In genomic region chr1:34438381-34439051, GRCm38 (mm10) we compare ENCODE assay signal across 7 mouse cellular contexts. TPM values are rescaled to one million over a fixed set of nuclear protein-coding genes. Genes with fewer than 3 reads are reported as not detected.
A peak's percentile ranks its signal among the peaks of the same experiment; 100 is the strongest.
DNase-seq lines count a peak whose midpoint lies in the region; ATAC-seq and TF ChIP-seq lines count a peak whose summit lies in the region.

No protein-coding gene starts in this region.

- H3K4me1 ChIP-seq in neural tube, embryonic 11.5 days (ENCODE audit: control insufficient read depth, insufficient read depth, low read length) = 0 out of 2 replicates have a peak, but pooled peaks cover 2% of the 10 kb centered on the region
- no peaks in the 10 kb centered on the region for H3K4me1 ChIP-seq in embryonic fibroblast, embryonic 13.5 days (ENCODE audit: control insufficient read depth, insufficient read depth, low read length)
- peaks cover 4% of the 10 kb centered on the region; the same call in 1 of the 2 replicates for H3K4me1 ChIP-seq in limb, embryonic 11.5 days (ENCODE audit: control insufficient read depth, insufficient read depth, low read length)
- H3K4me1 ChIP-seq in stomach, embryonic 14.5 days (ENCODE audit: control insufficient read depth, insufficient read depth, low read length) = peaks cover 5% of the 10 kb centered on the region; the same call in 1 of the 2 replicates

- H3K27me3 ChIP-seq in neural tube, embryonic 11.5 days (ENCODE audit: control insufficient read depth, insufficient read depth, low read length) = no peaks in the 10 kb centered on the region
- H3K27me3 ChIP-seq in limb, embryonic 11.5 days (ENCODE audit: control insufficient read depth, insufficient read depth, low read length) = no peaks in the 10 kb centered on the region
- no peaks in the 10 kb centered on the region for H3K27me3 ChIP-seq in stomach, embryonic 14.5 days (ENCODE audit: control insufficient read depth, insufficient read depth, low read length)

- H3K4me2 ChIP-seq in neural tube, embryonic 11.5 days (ENCODE audit: low read depth) = peak overlapping the region; percentile 64
- peak overlapping the region; percentile 56 for H3K4me2 ChIP-seq in limb, embryonic 11.5 days (ENCODE audit: low read depth, severe bottlenecking)
- H3K4me2 ChIP-seq in stomach, embryonic 14.5 days (replicated peaks; ENCODE audit: low read depth, low read length) = peak overlapping the region; percentile 66

- no peak for TF ChIP-seq POLR2A in embryonic fibroblast, embryonic 13.5 days (IDR thresholded peaks at IDR 0.05; ENCODE audit: low read depth, low read length)

- no peak for DNase-seq in neural tube, embryonic 11.5 days (ENCODE audit: low spot score)
- DNase-seq in neural tube, embryonic 10.5 days (ENCODE audit: extremely low spot score, low spot score) = no peak
- DNase-seq in limb, embryonic 11.5 days (ENCODE audit: low spot score) = no peak
- DNase-seq in cerebellum, postnatal 10 days = no peak

- H3K36me3 ChIP-seq in neural tube, embryonic 11.5 days (ENCODE audit: control insufficient read depth, insufficient read depth, low read length) = peaks cover 6% of the 10 kb centered on the region
- H3K36me3 ChIP-seq in limb, embryonic 11.5 days (ENCODE audit: control insufficient read depth, insufficient read depth, low read length) = peaks cover 9% of the 10 kb centered on the region
- H3K36me3 ChIP-seq in stomach, embryonic 14.5 days (ENCODE audit: control insufficient read depth, insufficient read depth, low read length) = peaks cover 16% of the 10 kb centered on the region

- peak overlapping the region; percentile 19; the same call in 1 of the 2 replicates for H3K9ac ChIP-seq in neural tube, embryonic 11.5 days (ENCODE audit: low read length)
- H3K9ac ChIP-seq in limb, embryonic 11.5 days (ENCODE audit: low read length) = no peak overlapping the region
- peak overlapping the region; percentile 42; the same call in 1 of the 2 replicates for H3K9ac ChIP-seq in stomach, embryonic 14.5 days (replicated peaks; ENCODE audit: low read depth, low read length)

- H3K9me3 ChIP-seq in neural tube, embryonic 11.5 days (ENCODE audit: control insufficient read depth, low read length) = no peaks in the 10 kb centered on the region
- H3K9me3 ChIP-seq in limb, embryonic 11.5 days (ENCODE audit: control insufficient read depth, low read length) = no peaks in the 10 kb centered on the region
- no peaks in the 10 kb centered on the region for H3K9me3 ChIP-seq in stomach, embryonic 14.5 days (ENCODE audit: control insufficient read depth, low read depth, low read length)

- 48% methylated on average over 14 of the region's 20 CpGs for WGBS in neural tube, embryonic 11.5 days
- 37% methylated on average over 18 of the region's 20 CpGs for WGBS in limb, embryonic 11.5 days
- 43% methylated on average over 15 of the region's 20 CpGs for WGBS in stomach, embryonic 14.5 days

- ATAC-seq in neural tube, embryonic 11.5 days (ENCODE audit: insufficient read depth, low FRiP score, low TSS enrichment) = no peak
- no peak for ATAC-seq in limb, embryonic 11.5 days (ENCODE audit: insufficient number of reproducible peaks, low FRiP score, low TSS enrichment, low read depth)
- no peak for ATAC-seq in stomach, embryonic 14.5 days (ENCODE audit: insufficient number of reproducible peaks, insufficient read depth, low FRiP score, low read depth)
- no peak for ATAC-seq in inflammation-experienced regulatory T-cells, adult 6 months

- peak overlapping the region; percentile 71 for H3K4me3 ChIP-seq in neural tube, embryonic 11.5 days (ENCODE audit: low read depth, low read length)
- H3K4me3 ChIP-seq in embryonic fibroblast, embryonic 13.5 days (ENCODE audit: insufficient read depth, low read length) = peak overlapping the region; percentile 68
- H3K4me3 ChIP-seq in limb, embryonic 11.5 days (ENCODE audit: low read depth, low read length) = peak overlapping the region; percentile 72
- peak overlapping the region; percentile 71 for H3K4me3 ChIP-seq in stomach, embryonic 14.5 days (ENCODE audit: low read depth, low read length)

- no peak overlapping the region for H3K27ac ChIP-seq in neural tube, embryonic 11.5 days (ENCODE audit: low read depth, low read length)
- no peak overlapping the region for H3K27ac ChIP-seq in embryonic fibroblast, embryonic 13.5 days (ENCODE audit: insufficient read depth, low read length)
- no peak overlapping the region for H3K27ac ChIP-seq in limb, embryonic 11.5 days (replicated peaks; ENCODE audit: low read depth, low read length)
- H3K27ac ChIP-seq in stomach, embryonic 14.5 days (ENCODE audit: low read length) = no peak overlapping the region

- no peak for TF ChIP-seq CTCF in embryonic fibroblast, embryonic 13.5 days (IDR thresholded peaks at IDR 0.05; ENCODE audit: borderline replicate concordance, insufficient read depth, low read length)

RNA-seq across cellular contexts. Expression of gene Ccdc115, which starts 1.0 kb away (rescaled TPM):
- 63.3 and 71.2 TPM in 2 replicates for polyA plus RNA-seq in neural tube, embryonic 11.5 days (2014; fragmentation: Nextera tagmentation; extraction: Ambion mirVana)
- polyA plus RNA-seq in embryonic fibroblast, embryonic 13.5 days (2011; ENCODE audit: insufficient read length, low read depth, missing spikeins) = 15.2 and 18.1 TPM in 2 replicates
- polyA plus RNA-seq in limb, embryonic 11.5 days (2014; fragmentation: Nextera tagmentation; extraction: Ambion mirVana) = 52.6 and 53.8 TPM in 2 replicates
- 50.4 TPM in 2 replicates for polyA plus RNA-seq in stomach, embryonic 14.5 days (2014; fragmentation: Nextera tagmentation; extraction: Ambion mirVana)
- 10 to 100 TPM; 31.8 to 43.9 (median 37.2) TPM for polyA plus RNA-seq in inflammation-experienced regulatory T-cells, adult 6 months (2017; shearing (Covaris generic))

RNA-seq across cellular contexts. Expression of gene Imp4, which starts 1.1 kb away (rescaled TPM):
- polyA plus RNA-seq in neural tube, embryonic 11.5 days (2014; fragmentation: Nextera tagmentation; extraction: Ambion mirVana) = 107 and 108 TPM in 2 replicates
- polyA plus RNA-seq in embryonic fibroblast, embryonic 13.5 days (2011; ENCODE audit: insufficient read length, low read depth, missing spikeins) = 36.2 and 41.1 TPM in 2 replicates
- 102 and 118 TPM in 2 replicates for polyA plus RNA-seq in limb, embryonic 11.5 days (2014; fragmentation: Nextera tagmentation; extraction: Ambion mirVana)
- polyA plus RNA-seq in stomach, embryonic 14.5 days (2014; fragmentation: Nextera tagmentation; extraction: Ambion mirVana) = 74.8 and 83.4 TPM in 2 replicates
- polyA plus RNA-seq in inflammation-experienced regulatory T-cells, adult 6 months (2017; shearing (Covaris generic)) = 100 to 1,000 TPM in 2 of 3 experiments, 10 to 100 TPM in 1; 97.9 to 160 (median 117) TPM

RNA-seq across cellular contexts. Expression of gene Ptpn18, which starts 21.0 kb away (rescaled TPM):
- polyA plus RNA-seq in neural tube, embryonic 11.5 days (2014; fragmentation: Nextera tagmentation; extraction: Ambion mirVana) = 6.6 and 8.0 TPM in 2 replicates
- polyA plus RNA-seq in embryonic fibroblast, embryonic 13.5 days (2011; ENCODE audit: insufficient read length, low read depth, missing spikeins) = 0.39 TPM in 1 of 2 replicates, not detected in the other
- polyA plus RNA-seq in limb, embryonic 11.5 days (2014; fragmentation: Nextera tagmentation; extraction: Ambion mirVana) = 7.6 and 7.9 TPM in 2 replicates
- polyA plus RNA-seq in stomach, embryonic 14.5 days (2014; fragmentation: Nextera tagmentation; extraction: Ambion mirVana) = 18.7 and 19.2 TPM in 2 replicates
- 100 to 1,000 TPM; 161 to 189 (median 165) TPM for polyA plus RNA-seq in inflammation-experienced regulatory T-cells, adult 6 months (2017; shearing (Covaris generic))

RNA-seq across cellular contexts. Expression of gene Prss39, which starts 59.7 kb away (rescaled TPM):
- not detected in 2 replicates for polyA plus RNA-seq in neural tube, embryonic 11.5 days (2014; fragmentation: Nextera tagmentation; extraction: Ambion mirVana)
- not detected in 2 replicates for polyA plus RNA-seq in embryonic fibroblast, embryonic 13.5 days (2011; ENCODE audit: insufficient read length, low read depth, missing spikeins)
- not detected in 2 replicates for polyA plus RNA-seq in limb, embryonic 11.5 days (2014; fragmentation: Nextera tagmentation; extraction: Ambion mirVana)
- polyA plus RNA-seq in stomach, embryonic 14.5 days (2014; fragmentation: Nextera tagmentation; extraction: Ambion mirVana) = not detected in 2 replicates
- polyA plus RNA-seq in inflammation-experienced regulatory T-cells, adult 6 months (2017; shearing (Covaris generic)) = not detected
